Mouse (Mus musculus): Measurements from ENCODE around the gene Ptpn1. TPM values are rescaled to one million over a fixed set of nuclear protein-coding genes. Genes with fewer than 3 reads are reported as not detected.

Ptpn1 gene
- polyA plus RNA-seq, 1 experiment from 2014 or later = 89.8 TPM

DNA sequence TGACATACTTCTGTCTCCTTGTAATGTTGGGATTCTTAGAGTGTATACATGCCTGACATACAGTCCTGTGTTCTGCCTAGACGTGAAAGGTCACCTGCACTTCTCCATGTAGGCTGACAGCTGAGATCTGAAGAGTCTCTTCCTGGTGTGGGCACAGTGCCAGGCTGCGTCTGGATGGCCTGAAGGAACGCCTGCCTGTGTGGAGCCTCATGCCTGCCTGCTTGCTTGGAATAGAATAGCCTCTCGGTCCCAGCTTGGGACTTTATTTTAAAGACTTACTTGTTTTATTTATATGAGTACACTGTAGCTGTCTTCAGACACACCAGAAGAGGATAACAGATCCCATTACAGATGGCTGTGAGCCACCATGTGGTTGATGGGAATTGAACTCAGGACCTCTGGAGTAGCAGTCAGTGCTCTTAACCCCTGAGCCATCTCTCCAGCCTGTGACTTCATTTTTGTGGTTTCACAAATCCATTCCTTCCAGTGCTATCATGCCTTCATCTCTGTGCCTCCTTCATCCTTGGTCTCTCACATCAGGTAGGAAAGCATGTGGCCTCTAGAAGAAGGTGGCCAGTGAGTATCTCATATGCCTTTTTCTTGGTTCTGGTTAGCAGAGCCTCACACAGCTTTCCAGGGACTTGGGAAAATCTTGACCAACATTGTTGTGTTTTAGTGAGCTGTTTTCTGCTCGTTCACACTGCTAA is 26.4 kb downstream of the Ptpn1 start:
- H3K27me3 ChIP-seq (ENCODE audit: control insufficient read depth, insufficient read depth, low read length) = no peaks in the 10 kb centered on the region
- H3K27ac ChIP-seq (ENCODE audit: low read depth, low read length) = no peak overlapping the region
- no peak overlapping the region for H3K9ac ChIP-seq (ENCODE audit: low read length)
- ATAC-seq (ENCODE audit: low FRiP score) (no peak), DNase-seq (ENCODE audit: low spot score, missing footprints) (no peak)
- no peaks in the 10 kb centered on the region for H3K4me1 ChIP-seq (ENCODE audit: control insufficient read depth, insufficient read depth, low read length)
- H3K36me3 ChIP-seq (ENCODE audit: control insufficient read depth, insufficient read depth, low read length) = no peaks in the 10 kb centered on the region
- H3K4me3 ChIP-seq (ENCODE audit: low read depth, low read length) = no peak overlapping the region
- no peaks in the 10 kb centered on the region for H3K9me3 ChIP-seq (ENCODE audit: control insufficient read depth, low read length)
- no peak overlapping the region for H3K4me2 ChIP-seq
- 87% methylated on average over 5 of the region's 5 CpGs for WGBS

DNA sequence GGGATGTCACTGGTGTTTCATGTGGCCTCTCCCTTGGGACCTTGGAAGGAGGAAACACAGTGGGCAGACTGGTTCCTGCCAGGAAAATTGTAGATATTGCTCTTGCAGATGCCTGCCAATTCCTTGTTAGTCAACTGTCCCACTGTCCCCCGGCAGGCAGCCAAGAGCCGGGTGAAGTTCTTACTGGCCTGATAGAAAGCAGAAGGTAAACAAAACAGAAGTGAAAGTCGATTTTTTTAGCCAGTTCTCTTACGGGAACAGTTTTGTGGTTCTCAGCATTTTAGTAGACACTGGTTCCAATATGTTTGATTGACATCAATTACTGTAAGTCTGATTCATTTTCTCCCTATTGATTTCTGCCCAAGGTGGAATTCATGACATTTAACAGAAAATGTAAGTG is 27.0 kb downstream of the Ptpn1 start:
- DNase-seq (ENCODE audit: low spot score, missing footprints) = peak; percentile 45
- H3K4me3 ChIP-seq (ENCODE audit: low read depth, low read length) = no peak overlapping the region
- no peaks in the 10 kb centered on the region for H3K9me3 ChIP-seq (ENCODE audit: control insufficient read depth, low read length)
- no peak overlapping the region for H3K4me2 ChIP-seq
- H3K4me1 ChIP-seq (ENCODE audit: control insufficient read depth, insufficient read depth, low read length) = no peaks in the 10 kb centered on the region
- WGBS = 87% methylated on average over 4 of the region's 4 CpGs
- no peaks in the 10 kb centered on the region for H3K36me3 ChIP-seq (ENCODE audit: control insufficient read depth, insufficient read depth, low read length)
- no peak overlapping the region for H3K27ac ChIP-seq (ENCODE audit: low read depth, low read length)
- no peak overlapping the region for H3K9ac ChIP-seq (ENCODE audit: low read length)
- ATAC-seq (ENCODE audit: low FRiP score) = no peak
- H3K27me3 ChIP-seq (ENCODE audit: control insufficient read depth, insufficient read depth, low read length) = no peaks in the 10 kb centered on the region

DNA sequence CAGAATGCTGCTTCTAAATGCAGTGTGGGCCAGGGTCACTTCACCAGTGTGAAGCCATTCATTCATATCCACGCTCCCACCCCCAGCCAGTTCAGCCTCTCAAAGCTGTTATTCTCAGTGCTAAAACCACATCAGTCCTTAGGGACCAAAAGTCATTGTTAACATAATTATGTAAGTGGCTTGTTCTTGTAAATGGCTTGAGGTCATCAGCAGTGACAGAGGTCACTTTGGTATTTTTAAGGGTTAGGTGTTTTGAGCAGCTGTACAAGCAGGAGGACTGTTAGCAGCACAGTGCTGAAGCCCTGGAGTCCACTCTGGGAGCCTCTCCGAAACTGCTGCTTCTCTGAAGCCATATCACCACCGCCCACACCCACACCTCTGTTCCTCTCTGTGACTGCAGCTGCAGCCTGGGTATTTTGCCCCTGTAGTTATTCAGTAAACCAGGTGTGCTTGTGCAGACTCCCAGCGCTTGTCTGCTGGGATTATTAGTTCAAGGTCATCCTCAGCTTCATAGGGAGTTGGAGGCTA is 27.6 kb downstream of the Ptpn1 start:
- Histone ChIP-seq H3K27ac (ENCODE audit: low read depth, low read length) (no peak overlapping the region), H3K4me2 (no peak overlapping the region), H3K9ac (ENCODE audit: low read length) (no peak overlapping the region), H3K27me3 (ENCODE audit: control insufficient read depth, insufficient read depth, low read length) (no peaks in the 10 kb centered on the region), H3K36me3 (ENCODE audit: control insufficient read depth, insufficient read depth, low read length) (no peaks in the 10 kb centered on the region), H3K4me1 (ENCODE audit: control insufficient read depth, insufficient read depth, low read length) (no peaks in the 10 kb centered on the region), H3K4me3 (ENCODE audit: low read depth, low read length) (no peak overlapping the region), H3K9me3 (ENCODE audit: control insufficient read depth, low read length) (no peaks in the 10 kb centered on the region)
- no peak for DNase-seq (ENCODE audit: low spot score, missing footprints)
- 81% methylated on average over 4 of the region's 4 CpGs for WGBS
- ATAC-seq (ENCODE audit: low FRiP score) = no peak

DNA sequence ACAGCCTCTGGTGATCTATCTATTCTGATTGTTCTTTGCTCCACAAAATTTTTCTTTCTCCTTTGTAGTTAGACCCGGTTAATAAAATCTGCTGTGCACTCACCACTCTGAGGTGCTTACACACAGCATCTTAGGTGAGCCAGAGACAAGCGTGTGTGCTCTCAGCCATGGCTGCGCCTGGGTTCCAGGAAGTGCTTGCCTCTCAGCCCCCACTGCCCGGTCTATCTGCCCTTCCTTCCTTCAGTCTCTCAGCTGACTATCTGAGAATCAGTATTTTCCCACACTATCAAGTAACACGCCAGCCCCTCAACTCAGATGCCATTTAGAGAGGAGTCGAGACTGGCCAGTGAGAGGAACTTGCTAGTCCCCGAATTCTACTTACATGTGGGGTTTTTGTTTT is 28.1 kb downstream of the Ptpn1 start:
- WGBS = 80% methylated on average over 7 of the region's 7 CpGs

DNA sequence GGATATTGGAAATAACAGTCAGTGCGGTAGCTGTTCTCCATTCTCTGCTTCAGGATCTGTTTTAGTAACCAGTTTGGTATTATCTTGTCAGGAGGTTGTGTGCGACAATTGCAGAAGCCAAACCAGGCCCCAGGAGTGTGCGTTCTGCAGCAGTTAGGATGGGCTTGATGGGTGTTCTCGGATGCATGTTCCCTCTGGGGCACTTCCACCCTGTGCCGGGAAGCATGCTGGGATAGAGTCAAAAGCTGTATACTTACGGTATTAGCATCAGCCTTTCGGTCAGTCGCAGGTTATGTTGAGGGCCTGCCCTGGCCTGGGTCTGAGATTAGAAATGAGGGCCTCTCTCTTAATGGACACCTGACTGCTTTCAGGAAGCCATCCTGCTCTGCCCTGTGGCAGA is 28.7 kb downstream of the Ptpn1 start:
- Histone ChIP-seq H3K9me3 (ENCODE audit: control insufficient read depth, low read length) (no peaks in the 10 kb centered on the region), H3K36me3 (ENCODE audit: control insufficient read depth, insufficient read depth, low read length) (peaks cover 8% of the 10 kb centered on the region), H3K4me2 (no peak overlapping the region), H3K4me3 (ENCODE audit: low read depth, low read length) (no peak overlapping the region), H3K27ac (ENCODE audit: low read depth, low read length) (no peak overlapping the region), H3K4me1 (ENCODE audit: control insufficient read depth, insufficient read depth, low read length) (no peaks in the 10 kb centered on the region), H3K27me3 (ENCODE audit: control insufficient read depth, insufficient read depth, low read length) (no peaks in the 10 kb centered on the region), H3K9ac (ENCODE audit: low read length) (no peak overlapping the region)
- WGBS = 91% methylated on average over 8 of the region's 8 CpGs
- no peak for ATAC-seq (ENCODE audit: low FRiP score)
- peak; percentile 44 for DNase-seq (ENCODE audit: low spot score, missing footprints)

More for the DNA sequence above, 28.1 kb downstream of the Ptpn1 start:
- Histone ChIP-seq H3K9me3 (ENCODE audit: control insufficient read depth, low read length) (no peaks in the 10 kb centered on the region), H3K4me3 (ENCODE audit: low read depth, low read length) (no peak overlapping the region), H3K4me1 (ENCODE audit: control insufficient read depth, insufficient read depth, low read length) (no peaks in the 10 kb centered on the region), H3K4me2 (no peak overlapping the region), H3K27me3 (ENCODE audit: control insufficient read depth, insufficient read depth, low read length) (no peaks in the 10 kb centered on the region), H3K36me3 (ENCODE audit: control insufficient read depth, insufficient read depth, low read length) (peaks cover 2% of the 10 kb centered on the region; the same call in 1 of the 2 replicates), H3K27ac (ENCODE audit: low read depth, low read length) (no peak overlapping the region), H3K9ac (ENCODE audit: low read length) (no peak overlapping the region)
- no peak for ATAC-seq (ENCODE audit: low FRiP score)
- no peak for DNase-seq (ENCODE audit: low spot score, missing footprints)

DNA sequence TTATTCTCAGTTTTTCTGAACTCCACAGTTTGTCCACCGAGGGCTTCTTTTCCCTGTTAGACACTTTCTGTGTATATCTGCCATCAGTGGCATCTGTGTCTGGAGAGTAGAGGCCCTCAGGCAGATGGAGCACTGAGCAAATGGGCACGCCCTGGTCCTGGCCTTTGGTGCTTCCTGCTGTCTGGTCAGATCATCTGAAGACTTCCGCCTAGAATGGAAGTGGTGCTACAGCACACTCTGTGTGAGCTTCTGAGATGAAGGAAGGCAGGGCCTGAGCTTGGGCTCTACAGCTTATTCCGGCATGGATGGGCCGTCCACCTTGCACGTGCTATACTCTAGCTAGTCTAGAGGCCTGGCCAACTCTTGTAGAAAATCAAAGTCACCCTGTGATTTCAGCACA is 30.5 kb downstream of the Ptpn1 start:
- Histone ChIP-seq H3K27ac (ENCODE audit: low read depth, low read length) (no peak overlapping the region), H3K36me3 (ENCODE audit: control insufficient read depth, insufficient read depth, low read length) (peaks cover 11% of the 10 kb centered on the region), H3K4me3 (ENCODE audit: low read depth, low read length) (no peak overlapping the region), H3K27me3 (ENCODE audit: control insufficient read depth, insufficient read depth, low read length) (no peaks in the 10 kb centered on the region), H3K4me2 (no peak overlapping the region), H3K9me3 (ENCODE audit: control insufficient read depth, low read length) (no peaks in the 10 kb centered on the region), H3K9ac (ENCODE audit: low read length) (no peak overlapping the region), H3K4me1 (ENCODE audit: control insufficient read depth, insufficient read depth, low read length) (no peaks in the 10 kb centered on the region)
- ATAC-seq (ENCODE audit: low FRiP score) (no peak), DNase-seq (ENCODE audit: low spot score, missing footprints) (no peak)
- WGBS = 92% methylated on average over 6 of the region's 6 CpGs

DNA sequence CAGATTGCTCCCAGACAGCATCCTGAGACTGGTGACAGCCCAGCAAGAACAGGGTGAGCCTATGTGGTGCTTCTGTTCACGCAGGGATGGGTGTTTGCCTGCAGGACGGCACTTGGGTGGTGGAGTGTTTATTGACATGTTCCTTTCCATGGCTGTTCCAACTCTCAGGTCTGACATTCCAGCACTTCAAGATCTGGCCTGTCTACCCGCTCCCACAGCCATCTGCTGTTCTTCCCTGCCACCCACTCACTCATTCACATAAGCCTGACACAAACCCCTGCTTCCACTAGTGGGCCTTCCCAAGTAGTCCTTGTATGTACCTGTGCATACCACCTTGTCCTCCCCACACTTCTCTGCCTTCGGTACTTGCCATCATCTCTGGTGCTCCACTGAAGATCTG is 31.3 kb downstream of the Ptpn1 start:
- no peak overlapping the region for H3K27ac ChIP-seq (ENCODE audit: low read depth, low read length)
- peaks cover 17% of the 10 kb centered on the region for H3K36me3 ChIP-seq (ENCODE audit: control insufficient read depth, insufficient read depth, low read length)
- DNase-seq (ENCODE audit: low spot score, missing footprints) (no peak), ATAC-seq (ENCODE audit: low FRiP score) (no peak)
- no peaks in the 10 kb centered on the region for H3K9me3 ChIP-seq (ENCODE audit: control insufficient read depth, low read length)
- no peaks in the 10 kb centered on the region for H3K4me1 ChIP-seq (ENCODE audit: control insufficient read depth, insufficient read depth, low read length)
- WGBS = 91% methylated on average over 4 of the region's 4 CpGs
- no peak overlapping the region for H3K9ac ChIP-seq (ENCODE audit: low read length)
- no peak overlapping the region for H3K4me3 ChIP-seq (ENCODE audit: low read depth, low read length)
- no peaks in the 10 kb centered on the region for H3K27me3 ChIP-seq (ENCODE audit: control insufficient read depth, insufficient read depth, low read length)
- no peak overlapping the region for H3K4me2 ChIP-seq

DNA sequence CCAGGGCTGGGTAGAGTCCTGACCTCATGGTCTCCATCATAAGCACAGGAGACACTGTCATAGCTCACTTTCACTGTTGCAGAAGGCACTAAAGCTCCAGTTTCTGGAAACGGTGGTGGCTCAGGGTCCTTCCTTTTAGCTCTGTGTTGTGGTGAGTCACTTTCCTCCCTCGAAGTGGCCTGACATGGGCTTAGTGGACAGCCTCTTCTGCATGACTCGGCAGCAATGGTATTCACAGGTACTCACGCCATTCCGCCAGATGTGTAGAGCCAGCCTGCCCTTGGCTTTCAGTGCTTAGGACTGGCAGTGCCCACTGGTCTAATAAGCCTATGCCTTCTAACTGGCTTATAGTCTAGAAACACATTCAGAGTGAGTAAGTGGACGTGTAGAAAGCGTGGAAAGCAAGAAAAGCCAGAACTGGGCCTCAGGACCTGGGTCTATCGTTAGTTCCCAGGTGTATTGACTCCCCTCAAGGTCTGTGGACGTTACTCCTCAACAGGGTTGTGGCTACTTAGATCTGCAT is 32.0 kb downstream of the Ptpn1 start:
- H3K4me3 ChIP-seq (ENCODE audit: low read depth, low read length) = no peak overlapping the region
- no peak overlapping the region for H3K27ac ChIP-seq (ENCODE audit: low read depth, low read length)
- no peaks in the 10 kb centered on the region for H3K27me3 ChIP-seq (ENCODE audit: control insufficient read depth, insufficient read depth, low read length)
- 93% methylated on average over 9 of the region's 9 CpGs for WGBS
- no peak for DNase-seq (ENCODE audit: low spot score, missing footprints)
- H3K36me3 ChIP-seq (ENCODE audit: control insufficient read depth, insufficient read depth, low read length) = peaks cover 22% of the 10 kb centered on the region
- H3K4me1 ChIP-seq (ENCODE audit: control insufficient read depth, insufficient read depth, low read length) = no peaks in the 10 kb centered on the region
- no peak overlapping the region for H3K9ac ChIP-seq (ENCODE audit: low read length)
- no peak overlapping the region for H3K4me2 ChIP-seq
- ATAC-seq (ENCODE audit: low FRiP score) = no peak
- H3K9me3 ChIP-seq (ENCODE audit: control insufficient read depth, low read length) = no peaks in the 10 kb centered on the region

DNA sequence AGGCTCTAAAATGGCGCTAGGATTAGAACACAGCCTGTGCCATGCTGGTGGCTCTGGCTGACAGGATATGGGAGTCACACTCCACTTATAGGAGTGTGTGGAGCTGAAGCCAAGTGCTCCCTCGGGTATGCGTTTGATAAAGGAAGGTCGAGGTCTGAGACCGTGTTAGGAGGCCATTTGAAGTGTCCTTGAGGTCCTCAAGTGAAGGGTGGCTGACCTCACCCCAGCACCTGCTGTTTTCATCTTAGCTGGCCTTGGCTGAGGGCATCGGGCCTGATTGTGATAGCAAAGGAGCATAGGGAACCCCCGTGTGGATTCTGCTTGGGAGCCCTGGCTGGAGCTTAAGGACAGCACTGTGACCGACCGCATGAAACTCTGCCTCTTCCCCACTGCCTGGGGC is 32.5 kb downstream of the Ptpn1 start:
- DNase-seq (ENCODE audit: low spot score, missing footprints) = no peak
- Histone ChIP-seq H3K36me3 (ENCODE audit: control insufficient read depth, insufficient read depth, low read length) (peaks cover 22% of the 10 kb centered on the region), H3K9me3 (ENCODE audit: control insufficient read depth, low read length) (no peaks in the 10 kb centered on the region), H3K9ac (ENCODE audit: low read length) (no peak overlapping the region), H3K27ac (ENCODE audit: low read depth, low read length) (no peak overlapping the region), H3K27me3 (ENCODE audit: control insufficient read depth, insufficient read depth, low read length) (no peaks in the 10 kb centered on the region), H3K4me3 (ENCODE audit: low read depth, low read length) (no peak overlapping the region), H3K4me1 (ENCODE audit: control insufficient read depth, insufficient read depth, low read length) (no peaks in the 10 kb centered on the region), H3K4me2 (no peak overlapping the region)
- no peak for ATAC-seq (ENCODE audit: low FRiP score)
- 92% methylated on average over 9 of the region's 9 CpGs for WGBS
